Mouse (Mus musculus): Measurements from ENCODE around the gene Osbpl3. TPM values are rescaled to one million over a fixed set of nuclear protein-coding genes. Genes with fewer than 3 reads are reported as not detected.

The Osbpl3 gene
- polyA plus RNA-seq, 1 experiment from 2014 or later = 6.2 TPM

GRCm38 (mm10) chr6:50419518-50420290 is 36.3 kb downstream of the Osbpl3 start:
- H3K9me3 ChIP-seq (replicated peaks) = no peaks in the 10 kb centered on the region
- 79% methylated on average over 10 of the region's 10 CpGs for WGBS
- no peaks in the 10 kb centered on the region for H3K27me3 ChIP-seq (replicated peaks)
- no peak overlapping the region for H3K27ac ChIP-seq (replicated peaks)
- no peak overlapping the region for H3K4me3 ChIP-seq (replicated peaks)
- H3K9ac ChIP-seq (replicated peaks) = no peak overlapping the region
- H3K4me2 ChIP-seq = no peak overlapping the region
- H3K4me1 ChIP-seq = no peaks in the 10 kb centered on the region
- ATAC-seq (ENCODE audit: low FRiP score) = no peak
- no peaks in the 10 kb centered on the region for H3K36me3 ChIP-seq

- Histone ChIP-seq H3K9me3 (replicated peaks) (no peaks in the 10 kb centered on the region), H3K4me3 (replicated peaks) (no peak overlapping the region), H3K4me2 (no peak overlapping the region), H3K9ac (replicated peaks) (no peak overlapping the region), H3K27me3 (replicated peaks) (no peaks in the 10 kb centered on the region), H3K36me3 (no peaks in the 10 kb centered on the region), H3K4me1 (peaks cover 5% of the 10 kb centered on the region), H3K27ac (replicated peaks) (no peak overlapping the region)
- ATAC-seq (ENCODE audit: low FRiP score) = no peak
- 91% methylated on average over 4 of the region's 4 CpGs for WGBS
These were observed 37.0 kb downstream of the Osbpl3 start for GRCm38 (mm10) chr6:50418951-50419350.

GRCm38 (mm10) chr6:50416854-50417253 is 39.1 kb downstream of the Osbpl3 start:
- no peak overlapping the region for H3K4me3 ChIP-seq (replicated peaks)
- H3K9me3 ChIP-seq (replicated peaks) = no peaks in the 10 kb centered on the region
- no peaks in the 10 kb centered on the region for H3K27me3 ChIP-seq (replicated peaks)
- WGBS = 95% methylated on average over 5 of the region's 5 CpGs
- H3K36me3 ChIP-seq = no peaks in the 10 kb centered on the region
- H3K4me1 ChIP-seq = peaks cover 15% of the 10 kb centered on the region
- H3K4me2 ChIP-seq = no peak overlapping the region
- H3K9ac ChIP-seq (replicated peaks) = no peak overlapping the region
- H3K27ac ChIP-seq (replicated peaks) = no peak overlapping the region
- no peak for ATAC-seq (ENCODE audit: low FRiP score)

- no peaks in the 10 kb centered on the region for H3K27me3 ChIP-seq (replicated peaks)
- H3K9ac ChIP-seq (replicated peaks) = no peak overlapping the region
- H3K27ac ChIP-seq (replicated peaks) = no peak overlapping the region
- H3K4me2 ChIP-seq = no peak overlapping the region
- H3K9me3 ChIP-seq (replicated peaks) = no peaks in the 10 kb centered on the region
- no peaks in the 10 kb centered on the region for H3K36me3 ChIP-seq
- ATAC-seq (ENCODE audit: low FRiP score) = no peak
- no peak overlapping the region for H3K4me3 ChIP-seq (replicated peaks)
- 79% methylated on average over 6 of the region's 6 CpGs for WGBS
- H3K4me1 ChIP-seq = peaks cover 23% of the 10 kb centered on the region
These were observed 40.6 kb downstream of the Osbpl3 start for GRCm38 (mm10) chr6:50415431-50415830.

- no peak overlapping the region for H3K9ac ChIP-seq (replicated peaks)
- H3K4me2 ChIP-seq = no peak overlapping the region
- peaks cover 23% of the 10 kb centered on the region for H3K4me1 ChIP-seq
- ATAC-seq (ENCODE audit: low FRiP score) = no peak
- no peaks in the 10 kb centered on the region for H3K27me3 ChIP-seq (replicated peaks)
- no peaks in the 10 kb centered on the region for H3K9me3 ChIP-seq (replicated peaks)
- H3K36me3 ChIP-seq = no peaks in the 10 kb centered on the region
- peak overlapping the region; percentile 33; the same call in 1 of the 2 replicates for H3K27ac ChIP-seq (replicated peaks)
- 59% methylated on average over 6 of the region's 6 CpGs for WGBS
- no peak overlapping the region for H3K4me3 ChIP-seq (replicated peaks)
These were observed 41.5 kb downstream of the Osbpl3 start for GRCm38 (mm10) chr6:50414547-50414946.

GRCm38 (mm10) chr6:50413381-50413780 is 42.6 kb downstream of the Osbpl3 start:
- Histone ChIP-seq H3K27ac (replicated peaks) (no peak overlapping the region), H3K4me2 (no peak overlapping the region), H3K9me3 (replicated peaks) (no peaks in the 10 kb centered on the region), H3K36me3 (no peaks in the 10 kb centered on the region), H3K4me3 (replicated peaks) (no peak overlapping the region), H3K4me1 (peaks cover 25% of the 10 kb centered on the region), H3K27me3 (replicated peaks) (no peaks in the 10 kb centered on the region), H3K9ac (replicated peaks) (no peak overlapping the region)
- WGBS = 87% methylated on average over 1 of the region's 1 CpGs
- no peak for ATAC-seq (ENCODE audit: low FRiP score)

GRCm38 (mm10) chr6:50412174-50412573 is 43.8 kb downstream of the Osbpl3 start:
- peaks cover 25% of the 10 kb centered on the region for H3K4me1 ChIP-seq
- H3K9ac ChIP-seq (replicated peaks) = no peak overlapping the region
- no peaks in the 10 kb centered on the region for H3K27me3 ChIP-seq (replicated peaks)
- H3K9me3 ChIP-seq (replicated peaks) = no peaks in the 10 kb centered on the region
- no peak overlapping the region; the same call in 1 of the 2 replicates for H3K4me2 ChIP-seq
- ATAC-seq (ENCODE audit: low FRiP score) = peak; percentile 74
- no peak overlapping the region for H3K4me3 ChIP-seq (replicated peaks)
- H3K27ac ChIP-seq (replicated peaks) = peak overlapping the region; percentile 61
- H3K36me3 ChIP-seq = no peaks in the 10 kb centered on the region
- WGBS = 4% methylated on average over 4 of the region's 4 CpGs

GRCm38 (mm10) chr6:50404698-50405097 is 51.3 kb downstream of the Osbpl3 start:
- H3K4me2 ChIP-seq = no peak overlapping the region
- ATAC-seq (ENCODE audit: low FRiP score) = no peak
- H3K9me3 ChIP-seq (replicated peaks) = no peaks in the 10 kb centered on the region
- H3K27ac ChIP-seq (replicated peaks) = no peak overlapping the region
- H3K27me3 ChIP-seq (replicated peaks) = no peaks in the 10 kb centered on the region
- no peak overlapping the region for H3K9ac ChIP-seq (replicated peaks)
- 57% methylated on average over 11 of the region's 11 CpGs for WGBS
- no peaks in the 10 kb centered on the region for H3K36me3 ChIP-seq
- peaks cover 2% of the 10 kb centered on the region; the same call in 1 of the 2 replicates for H3K4me1 ChIP-seq
- H3K4me3 ChIP-seq (replicated peaks) = no peak overlapping the region

GRCm38 (mm10) chr6:50403524-50403923 is 52.5 kb downstream of the Osbpl3 start:
- H3K9me3 ChIP-seq (replicated peaks) = no peaks in the 10 kb centered on the region
- WGBS = 70% methylated on average over 4 of the region's 4 CpGs
- no peak overlapping the region for H3K4me3 ChIP-seq (replicated peaks)
- H3K27me3 ChIP-seq (replicated peaks) = no peaks in the 10 kb centered on the region
- no peak for ATAC-seq (ENCODE audit: low FRiP score)
- no peaks in the 10 kb centered on the region for H3K4me1 ChIP-seq
- no peak overlapping the region for H3K9ac ChIP-seq (replicated peaks)
- no peak overlapping the region for H3K27ac ChIP-seq (replicated peaks)
- H3K36me3 ChIP-seq = no peaks in the 10 kb centered on the region
- no peak overlapping the region for H3K4me2 ChIP-seq

GRCm38 (mm10) chr6:50402872-50403271 is 53.1 kb downstream of the Osbpl3 start:
- Histone ChIP-seq H3K9ac (replicated peaks) (no peak overlapping the region), H3K4me3 (replicated peaks) (no peak overlapping the region), H3K4me1 (no peaks in the 10 kb centered on the region), H3K27me3 (replicated peaks) (no peaks in the 10 kb centered on the region), H3K27ac (replicated peaks) (no peak overlapping the region), H3K36me3 (no peaks in the 10 kb centered on the region), H3K9me3 (replicated peaks) (no peaks in the 10 kb centered on the region), H3K4me2 (no peak overlapping the region)
- no peak for ATAC-seq (ENCODE audit: low FRiP score)
- WGBS = 88% methylated on average over 4 of the region's 4 CpGs

- H3K27ac ChIP-seq (replicated peaks) = no peak overlapping the region
These were observed 55.8 kb downstream of the Osbpl3 start for GRCm38 (mm10) chr6:50400234-50400633.

GRCm38 (mm10) chr6:50399427-50400195 is 56.4 kb downstream of the Osbpl3 start:
- Histone ChIP-seq H3K4me2 (no peak overlapping the region), H3K9ac (replicated peaks) (no peak overlapping the region), H3K27ac (replicated peaks) (no peak overlapping the region), H3K36me3 (no peaks in the 10 kb centered on the region), H3K9me3 (replicated peaks) (no peaks in the 10 kb centered on the region), H3K4me3 (replicated peaks) (no peak overlapping the region), H3K4me1 (no peaks in the 10 kb centered on the region), H3K27me3 (replicated peaks) (no peaks in the 10 kb centered on the region)
- no peak for ATAC-seq (ENCODE audit: low FRiP score)
- 73% methylated on average over 6 of the region's 7 CpGs for WGBS

More at GRCm38 (mm10) chr6:50400234-50400633, 55.8 kb downstream of the Osbpl3 start:
- ATAC-seq (ENCODE audit: low FRiP score) = no peak
- Histone ChIP-seq H3K36me3 (no peaks in the 10 kb centered on the region), H3K4me3 (replicated peaks) (no peak overlapping the region), H3K27me3 (replicated peaks) (no peaks in the 10 kb centered on the region), H3K4me2 (no peak overlapping the region), H3K9ac (replicated peaks) (no peak overlapping the region), H3K9me3 (replicated peaks) (no peaks in the 10 kb centered on the region), H3K4me1 (no peaks in the 10 kb centered on the region)
- WGBS = 89% methylated on average over 6 of the region's 6 CpGs

Measured in neural tube, embryonic 15.5 days (tissue).